Mouse (Mus musculus): ENCODE results near the gene Kap.
"Not testable (repeated sequence)": the region's sequence is repeated elsewhere in the genome, so short reads cannot be mapped to it uniquely, and the experiment has no call there.

- TF ChIP-seq CTCF, EP300 (IDR thresholded peaks at IDR 0.05; ENCODE audit: low read depth): not testable (repeated sequence)
Measured at GRCm38 (mm10) chr6:133848861-133849260, 4.7 kb downstream of the Kap start.
